Mouse (Mus musculus) liver (tissue): ENCODE data around the gene Wsb1.
"Not testable (repeated sequence)": the region's sequence is repeated elsewhere in the genome, so short reads cannot be mapped to it uniquely, and the experiment has no call there.

Source experiments
- DNase-seq: peaks from one replicate; pipeline ENCODE4 v3.0.0-alpha.2; 2020; ENCODE audit warnings: mixed read lengths

The Wsb1 gene

DNA sequence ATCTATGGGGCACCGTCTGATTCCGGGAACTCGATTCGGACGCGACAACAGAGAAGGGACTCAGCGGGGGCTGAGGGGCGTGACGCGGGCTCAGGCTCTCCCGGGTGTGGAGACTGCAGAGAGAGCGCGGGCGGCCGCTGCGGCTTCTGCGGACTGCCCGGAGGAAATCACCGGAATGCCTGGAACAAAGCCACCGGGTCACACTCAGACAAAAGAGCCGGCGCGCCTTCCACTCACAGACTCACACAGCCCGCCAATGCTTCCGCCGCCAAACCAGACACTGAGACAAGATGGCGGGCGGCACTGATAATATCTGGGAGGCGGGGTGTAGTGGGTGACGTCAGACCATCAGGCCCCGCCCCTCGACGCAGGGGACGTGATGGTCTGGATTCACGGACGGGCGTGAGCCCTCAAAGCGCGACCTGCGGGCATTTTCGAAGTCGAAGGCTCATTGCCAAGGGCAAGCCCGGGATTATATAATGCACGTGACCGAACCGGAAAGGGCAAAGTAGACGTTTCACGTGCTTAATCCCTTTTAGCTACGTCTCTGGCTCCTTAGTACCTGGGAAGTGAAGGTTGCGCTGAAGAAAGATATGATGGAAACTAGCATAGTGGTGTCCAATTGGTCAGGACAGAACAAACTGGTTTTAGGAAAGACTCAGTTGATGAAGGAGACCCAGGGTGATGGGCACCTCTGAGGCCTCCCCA, at the start of gene Wsb1:
Gene Wsb1 (minus strand): TSS at position 281 of the 708 bp plus-strand sequence.
- DNase-seq, result peak; percentile 92

- DNase-seq, result not testable (repeated sequence)
Observed at GRCm38 (mm10) chr11:79304245-79304644, 49.8 kb upstream of the Wsb1 start.

GRCm38 (mm10) chr11:79303109-79303508, 48.6 kb upstream of the Wsb1 start:
- DNase-seq, result no peak

GRCm38 (mm10) chr11:79299719-79300431, 45.4 kb upstream of the Wsb1 start:
- no peak for DNase-seq

DNA sequence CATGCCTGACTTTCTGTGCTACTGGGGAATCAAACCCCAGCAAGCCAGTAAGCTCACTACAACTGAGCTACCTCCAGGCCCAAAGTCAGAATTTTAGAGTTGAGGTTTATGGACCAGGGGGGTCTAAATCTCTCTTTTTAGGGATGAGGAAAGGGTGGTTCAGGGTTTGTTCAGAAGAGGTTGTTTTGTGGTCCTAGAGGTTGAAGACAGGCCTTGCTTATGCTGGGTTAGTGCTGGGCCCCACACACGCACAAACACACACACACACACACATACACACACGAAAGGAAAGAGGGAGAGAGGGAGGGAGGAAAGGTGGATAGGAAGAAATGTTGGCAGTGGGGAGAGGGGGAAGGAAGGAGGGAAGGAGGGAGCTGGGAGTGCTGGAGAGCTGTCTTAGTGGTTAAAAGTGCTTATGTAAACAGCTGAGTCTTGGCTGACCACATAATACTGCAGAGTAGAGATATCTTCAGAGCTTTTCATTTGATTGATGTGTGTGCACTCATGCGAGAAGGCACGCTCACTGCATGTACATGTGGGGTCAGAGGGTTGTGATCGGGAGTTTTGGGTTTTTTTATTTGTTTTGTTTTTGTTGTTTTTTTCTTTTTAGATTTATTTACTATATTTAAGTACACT, 42.5 kb upstream of the Wsb1 start, which contains the start of gene Gm9964:
Gene Gm9964 (minus strand): TSS at position 51 of the 636 bp plus-strand sequence.
- no peak for DNase-seq

- peak; percentile 38 for DNase-seq
Observed at GRCm38 (mm10) chr11:79296167-79296566, 41.7 kb upstream of the Wsb1 start.

GRCm38 (mm10) chr11:79293971-79294370, 39.5 kb upstream of the Wsb1 start:
- DNase-seq, result no peak

GRCm38 (mm10) chr11:79293025-79293424, 38.6 kb upstream of the Wsb1 start:
- no peak for DNase-seq

GRCm38 (mm10) chr11:79292130-79292529, 37.7 kb upstream of the Wsb1 start:
- DNase-seq, result no peak

- DNase-seq, result no peak
Observed at GRCm38 (mm10) chr11:79291651-79292050, 37.2 kb upstream of the Wsb1 start.

GRCm38 (mm10) chr11:79290473-79290872, 36.0 kb upstream of the Wsb1 start:
- DNase-seq, result peak; percentile 31

- DNase-seq, result no peak
Observed at GRCm38 (mm10) chr11:79288913-79289640, 34.6 kb upstream of the Wsb1 start.

DNA sequence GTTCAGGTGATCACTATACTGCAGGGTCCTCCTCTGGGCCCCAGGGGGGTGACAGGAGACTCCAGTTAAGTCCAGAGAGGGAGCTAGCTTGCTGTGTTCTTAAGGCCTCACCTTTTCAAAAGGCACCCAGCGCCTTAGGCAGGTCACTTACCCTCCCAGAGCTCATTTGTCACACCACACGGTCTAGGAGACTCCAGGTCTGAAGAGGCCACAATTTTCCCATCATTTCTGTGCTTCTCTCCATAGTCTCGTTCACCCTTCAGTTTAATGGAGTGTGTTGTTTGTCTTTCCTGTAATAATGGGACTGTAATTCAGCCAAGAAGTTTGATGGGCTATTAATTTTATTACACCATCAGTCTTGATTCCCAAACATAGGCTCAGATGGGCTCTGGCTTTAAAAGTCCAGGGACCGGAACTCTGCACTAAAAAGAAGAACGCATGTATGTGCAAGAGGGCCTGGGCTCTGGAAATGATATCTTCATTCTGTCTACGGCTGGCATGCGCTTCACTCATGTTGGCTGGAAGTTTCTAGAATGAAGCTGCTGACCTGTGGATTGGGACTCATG, 33.9 kb upstream of the Wsb1 start:
- no peak for DNase-seq

DNA sequence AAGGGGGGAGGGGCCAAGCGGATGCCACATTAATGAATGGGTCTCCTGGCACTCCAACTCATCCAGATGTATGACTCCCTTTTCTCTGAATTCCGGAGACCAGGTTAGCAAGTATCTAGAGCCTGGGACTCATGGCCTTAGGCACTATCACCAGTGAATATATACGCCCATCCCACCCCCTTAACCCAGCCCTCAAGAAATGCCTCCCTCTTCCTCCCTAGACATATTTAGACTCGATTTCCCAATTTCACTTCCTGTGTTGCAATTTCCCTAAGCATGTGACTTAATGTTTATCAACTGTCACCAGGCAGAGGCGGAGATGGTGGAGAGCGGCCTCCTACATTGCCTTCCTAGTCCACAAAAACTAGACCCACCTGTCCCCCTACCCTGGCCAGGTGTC, 33.0 kb upstream of the Wsb1 start:
- peak; percentile 17 for DNase-seq

GRCm38 (mm10) chr11:79286305-79286799, 31.9 kb upstream of the Wsb1 start:
- DNase-seq, result peak; percentile 43

- DNase-seq, result no peak
Observed at GRCm38 (mm10) chr11:79283350-79284030, 29.0 kb upstream of the Wsb1 start.

DNA sequence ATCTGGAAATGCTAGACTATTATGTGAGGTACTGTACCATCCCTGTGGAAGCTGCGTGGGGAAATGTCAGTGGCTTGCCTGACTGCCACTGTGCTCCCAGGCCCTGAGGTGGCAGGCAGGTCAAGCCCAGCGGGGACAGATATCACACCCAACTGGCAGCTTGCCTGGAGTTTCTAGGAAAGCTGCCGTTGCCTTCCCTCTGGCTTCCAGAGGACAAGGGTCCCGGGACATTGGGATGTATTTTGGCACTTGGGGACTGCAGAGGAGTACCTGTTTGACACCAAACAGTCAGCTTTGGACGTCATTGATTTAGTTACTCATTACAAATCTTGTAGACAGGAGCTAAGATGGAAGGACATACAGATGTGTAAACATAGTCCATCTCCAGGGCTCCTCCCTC, 26.9 kb upstream of the Wsb1 start:
- no peak for DNase-seq

- no peak for DNase-seq
Observed at GRCm38 (mm10) chr11:79279732-79280405, 25.4 kb upstream of the Wsb1 start.

DNA sequence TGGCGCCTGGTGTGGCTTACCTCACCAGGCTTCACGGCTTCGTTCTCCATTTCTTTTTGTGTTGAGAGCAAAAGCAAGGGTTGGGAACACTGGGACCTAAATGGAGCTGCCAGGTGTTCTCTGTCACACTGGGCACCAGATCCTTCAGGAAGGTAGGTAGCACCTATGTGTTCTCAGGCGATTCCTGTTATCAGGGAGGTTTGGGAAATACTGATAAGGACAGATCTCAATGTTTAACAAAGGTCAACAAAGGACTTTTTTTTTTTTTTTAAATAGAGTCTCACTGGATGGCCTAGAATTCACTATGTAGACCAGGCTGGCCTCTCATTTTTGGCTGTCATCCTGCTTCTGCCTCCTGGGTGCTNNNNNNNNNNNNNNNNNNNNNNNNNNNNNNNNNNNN, 19.3 kb upstream of the Wsb1 start:
- no peak for DNase-seq

DNA sequence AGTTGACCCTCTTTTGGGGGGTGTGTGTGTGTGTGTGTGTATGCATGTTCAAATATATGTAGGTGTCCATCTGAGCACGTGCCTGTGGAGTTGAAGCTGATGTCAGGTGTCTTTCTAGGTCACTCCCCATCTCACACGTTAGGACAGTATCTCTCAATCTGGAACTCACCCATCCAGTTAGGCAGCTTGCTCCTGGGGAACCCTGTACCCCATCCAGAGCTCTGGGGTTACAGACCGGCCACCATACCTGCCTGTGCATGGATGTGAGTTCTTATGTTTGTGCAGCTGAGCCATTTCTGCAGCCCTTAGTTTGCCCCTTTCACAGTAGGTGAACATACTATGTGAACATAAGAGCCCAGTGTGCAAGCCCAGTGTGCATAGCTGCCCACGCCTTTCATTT, 18.6 kb upstream of the Wsb1 start:
- no peak for DNase-seq

DNA sequence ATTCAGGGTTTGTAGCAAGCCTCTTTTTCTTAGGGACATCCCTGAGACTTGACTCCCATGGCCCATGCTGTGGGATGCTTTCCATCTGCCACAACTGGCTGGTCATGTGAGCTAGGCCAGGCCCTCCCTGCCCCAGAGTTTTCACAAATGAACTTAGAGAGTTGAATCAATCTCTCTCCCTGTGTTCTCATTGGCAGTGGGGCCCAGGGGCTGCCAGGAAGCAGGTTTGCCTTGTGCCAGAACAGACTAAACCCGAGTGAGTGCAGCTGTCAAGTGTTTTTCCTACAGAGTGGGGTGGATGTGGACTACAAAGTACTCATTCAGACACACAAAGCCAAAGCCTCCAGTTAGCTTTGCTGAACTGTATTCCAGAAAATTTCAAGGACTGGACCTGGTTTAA, 12.7 kb upstream of the Wsb1 start:
- DNase-seq, result no peak
